Mouse (Mus musculus) liver, postnatal 0 days (tissue): Measurements from ENCODE around the gene Rad51b.

Experiments used
- CTCF ChIP-seq: sonication (generic); IDR thresholded peaks from 2 replicates; pipeline ENCODE4 v1.5.1; 2016; ENCODE audit warnings: antibody characterized with exemption, low read depth
- EP300 ChIP-seq: IDR thresholded peaks from 2 replicates; pipeline ENCODE4 v1.6.1; 2016; ENCODE audit warnings: antibody characterized with exemption, low read depth, mild to moderate bottlenecking

DNA sequence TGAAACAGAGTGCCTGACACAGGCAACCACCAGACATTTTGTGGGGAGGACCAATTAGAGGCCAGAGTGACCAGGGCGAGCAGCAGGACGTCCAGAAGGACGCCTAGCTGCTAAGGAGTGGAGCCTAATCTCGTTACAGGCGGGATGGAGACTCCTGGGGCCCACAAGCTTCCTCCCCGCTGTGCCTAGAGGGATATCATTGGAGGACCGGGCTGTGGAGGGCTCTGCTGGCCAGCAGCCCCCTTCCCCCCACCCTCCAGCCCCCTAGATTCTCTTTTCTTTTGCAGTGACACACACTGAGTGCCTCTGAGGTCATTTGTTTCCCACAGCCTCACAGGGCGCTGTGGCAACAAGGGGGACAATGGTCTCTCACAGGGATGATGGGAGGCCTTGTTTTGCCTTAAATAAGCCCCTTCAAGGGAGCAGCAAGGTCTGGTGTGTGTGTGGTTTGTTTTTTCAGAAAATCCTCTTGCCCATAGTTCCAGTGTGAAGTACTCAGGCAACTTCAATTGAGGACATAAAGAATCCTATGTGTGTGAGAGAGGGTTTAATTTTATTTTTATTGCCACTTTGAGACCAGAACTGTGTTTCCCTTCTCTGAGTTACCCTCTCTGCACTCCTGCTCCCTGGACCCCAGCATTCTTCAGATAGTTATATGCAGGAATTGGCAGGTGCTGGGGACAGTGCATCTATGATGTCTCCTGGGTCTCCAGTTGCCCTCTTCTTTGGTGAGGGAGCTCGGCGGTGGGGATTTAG is 422.2 kb downstream of the Rad51b start:
- TF ChIP-seq CTCF = no peak
- TF ChIP-seq EP300 = no peak
